27 mouse cellular contexts compared by ENCODE assay signal in genomic region chr4:42868193-42868592, GRCm38 (mm10). TPM values are rescaled to one million over a fixed set of nuclear protein-coding genes. Genes with fewer than 3 reads are reported as not detected.
DNase-seq lines count a peak whose midpoint lies in the region; ATAC-seq lines count a peak whose summit lies in the region.
"Had no signal": no experiment of that assay in that cellular context is flagged by ENCODE, and none has a peak within 500 bp of the region (broad histone marks: within the 10 kb centered on the region; RNA-seq: fewer than 3 reads in every experiment).

No protein-coding gene starts in this region.

- H3K27me3 ChIP-seq in heart, embryonic 10.5 days (ENCODE audit: insufficient read depth, poor library complexity, severe bottlenecking), result peaks cover 18% of the 10 kb centered on the region; the same call in 1 of the 2 replicates
- 0 out of 2 replicates have a peak, but pooled peaks cover 11% of the 10 kb centered on the region for H3K27me3 ChIP-seq in liver, embryonic 12.5 days (replicated peaks)
- H3K27me3 ChIP-seq in liver, embryonic 16.5 days (ENCODE audit: control insufficient read depth, insufficient read depth, low read depth, low read length), result no peaks in the 10 kb centered on the region
- H3K27me3 ChIP-seq in hindbrain, embryonic 11.5 days (ENCODE audit: control insufficient read depth, insufficient read depth, low read length), result no peaks in the 10 kb centered on the region
- H3K27me3 ChIP-seq: embryonic facial prominence, embryonic 12.5 days; forebrain, embryonic 13.5 days; heart, embryonic 15.5 days had no signal

- H3K9me3 ChIP-seq in heart, embryonic 10.5 days, result no peaks in the 10 kb centered on the region
- H3K9me3 ChIP-seq in liver, embryonic 12.5 days (replicated peaks), result no peaks in the 10 kb centered on the region
- H3K9me3 ChIP-seq in liver, embryonic 16.5 days (replicated peaks; ENCODE audit: control insufficient read depth, low read length), result no peaks in the 10 kb centered on the region
- H3K9me3 ChIP-seq in hindbrain, embryonic 11.5 days (ENCODE audit: control insufficient read depth, low read length), result no peaks in the 10 kb centered on the region
- H3K9me3 ChIP-seq: embryonic facial prominence, embryonic 12.5 days; forebrain, embryonic 13.5 days; heart, embryonic 15.5 days; hindbrain, embryonic 10.5 days had no signal

- 0 out of 2 replicates have a peak, but pooled peaks cover 3% of the 10 kb centered on the region for H3K4me1 ChIP-seq in heart, embryonic 10.5 days
- H3K4me1 ChIP-seq in liver, embryonic 12.5 days, result peaks cover 64% of the 10 kb centered on the region
- peaks cover 60% of the 10 kb centered on the region for H3K4me1 ChIP-seq in liver, embryonic 16.5 days (ENCODE audit: control insufficient read depth, low read depth, low read length)
- H3K4me1 ChIP-seq in hindbrain, embryonic 11.5 days (replicated peaks; ENCODE audit: control insufficient read depth, insufficient read depth, low read length), result no peaks in the 10 kb centered on the region
- H3K4me1 ChIP-seq: embryonic facial prominence, embryonic 12.5 days; forebrain, embryonic 13.5 days; heart, embryonic 15.5 days; hindbrain, embryonic 10.5 days had no signal

- ATAC-seq in liver, embryonic 12.5 days, result no peak
- no peak for ATAC-seq in liver, embryonic 16.5 days (ENCODE audit: low read depth)
- ATAC-seq in hindbrain, embryonic 11.5 days (ENCODE audit: low FRiP score), result no peak
- ATAC-seq: forebrain, embryonic 13.5 days; forebrain, postnatal 0 days; hindbrain, embryonic 16.5 days; inflammation-experienced regulatory T-cells, adult 6 months had no signal

- intact Hi-C loops in left cerebral cortex, postnatal 10 days (cut with DNase I), result no loop called here

- 79% methylated on average over 5 of the region's 5 CpGs for WGBS in heart, embryonic 10.5 days
- 78% methylated on average over 5 of the region's 5 CpGs for WGBS in liver, embryonic 12.5 days (ENCODE audit: insufficient replicate concordance)
- 67% methylated on average over 5 of the region's 5 CpGs for WGBS in liver, embryonic 16.5 days (ENCODE audit: insufficient replicate concordance)
- WGBS in hindbrain, embryonic 11.5 days, result 90% methylated on average over 5 of the region's 5 CpGs

- H3K4me2 ChIP-seq in liver, embryonic 12.5 days, result peak overlapping the region; percentile 43
- peak overlapping the region; percentile 51 for H3K4me2 ChIP-seq in liver, embryonic 16.5 days (ENCODE audit: low read depth, low read length)
- H3K4me2 ChIP-seq in hindbrain, embryonic 11.5 days (replicated peaks; ENCODE audit: low read depth, low read length), result no peak overlapping the region
- H3K4me2 ChIP-seq: embryonic facial prominence, embryonic 12.5 days; forebrain, embryonic 13.5 days; heart, embryonic 11.5 days; heart, embryonic 15.5 days had no signal

- no peak for DNase-seq in heart, embryonic 10.5 days (ENCODE audit: low spot score)
- no peak for DNase-seq in heart, postnatal 4 days
- DNase-seq in adipocyte (ENCODE audit: low spot score), result peak; percentile 0
- DNase-seq in cerebellum, adult 9-10 months, result no peak
- no peak for DNase-seq in hindbrain, embryonic 11.5 days (ENCODE audit: low spot score)
- no peak for DNase-seq in left cerebral cortex, postnatal 10 days (ENCODE audit: extremely low spot score in 1 of 2, low spot score in 2 of 2)
- DNase-seq: adrenal gland, postnatal 25 days; cerebellum, adult 2 months; cerebellum, postnatal 14 days; forebrain, postnatal 0 days; gastrocnemius, postnatal 14 days; heart, postnatal 14 days had no signal

- H3K9ac ChIP-seq in liver, embryonic 12.5 days, result peak overlapping the region; percentile 56
- peak overlapping the region; percentile 52; the same call in 1 of the 2 replicates for H3K9ac ChIP-seq in liver, embryonic 16.5 days (ENCODE audit: low read depth, low read length)
- H3K9ac ChIP-seq in hindbrain, embryonic 11.5 days (ENCODE audit: low read depth, low read length), result no peak overlapping the region
- H3K9ac ChIP-seq: embryonic facial prominence, embryonic 12.5 days; forebrain, embryonic 13.5 days; forebrain, postnatal 0 days; heart, embryonic 15.5 days had no signal

- H3K4me3 ChIP-seq in heart, embryonic 10.5 days, result no peak overlapping the region
- H3K4me3 ChIP-seq in liver, embryonic 12.5 days, result no peak overlapping the region
- no peak overlapping the region for H3K4me3 ChIP-seq in liver, embryonic 16.5 days (ENCODE audit: low read depth, low read length)
- no peak overlapping the region for H3K4me3 ChIP-seq in hindbrain, embryonic 11.5 days (ENCODE audit: low read depth, low read length)
- H3K4me3 ChIP-seq: embryonic facial prominence, embryonic 12.5 days; forebrain, embryonic 13.5 days; heart, embryonic 15.5 days; hindbrain, embryonic 10.5 days had no signal

- peak overlapping the region; percentile 62; the same call in 1 of the 2 replicates for H3K27ac ChIP-seq in heart, embryonic 10.5 days
- H3K27ac ChIP-seq in liver, embryonic 12.5 days, result peak overlapping the region; percentile 90
- H3K27ac ChIP-seq in liver, embryonic 16.5 days (ENCODE audit: low read length), result peak overlapping the region; percentile 93
- no peak overlapping the region for H3K27ac ChIP-seq in hindbrain, embryonic 11.5 days (ENCODE audit: low read depth, low read length)
- H3K27ac ChIP-seq: embryonic facial prominence, embryonic 12.5 days; forebrain, embryonic 13.5 days; heart, embryonic 15.5 days; hindbrain, embryonic 10.5 days had no signal

- H3K36me3 ChIP-seq in heart, embryonic 10.5 days, result no peaks in the 10 kb centered on the region
- no peaks in the 10 kb centered on the region for H3K36me3 ChIP-seq in liver, embryonic 12.5 days
- H3K36me3 ChIP-seq in liver, embryonic 16.5 days (ENCODE audit: control insufficient read depth, insufficient read depth), result no peaks in the 10 kb centered on the region
- no peaks in the 10 kb centered on the region for H3K36me3 ChIP-seq in hindbrain, embryonic 11.5 days (ENCODE audit: control insufficient read depth, insufficient read depth, low read length)
- H3K36me3 ChIP-seq: embryonic facial prominence, embryonic 12.5 days; heart, embryonic 15.5 days; hindbrain, embryonic 10.5 days had no signal

RNA-seq across cellular contexts. Expression of gene Fam205c, which starts 5.8 kb away (rescaled TPM):
- 0.16 and 0.24 TPM in 2 replicates for polyA plus RNA-seq in heart, embryonic 10.5 days (2016; fragmentation: Nextera tagmentation; extraction: Ambion mirVana)
- total RNA-seq in heart, postnatal 4 days (2021), result 1 to 10 TPM; 1.3 TPM
- polyA plus RNA-seq in liver, embryonic 12.5 days (2016; fragmentation: Nextera tagmentation; extraction: Ambion mirVana), result 0.24 and 0.33 TPM in 2 replicates
- polyA plus RNA-seq in liver, embryonic 16.5 days (2015; fragmentation: Nextera tagmentation; extraction: Ambion mirVana), result 0.27 and 0.32 TPM in 2 replicates
- polyA plus RNA-seq in hindbrain, embryonic 11.5 days (2014; fragmentation: Nextera tagmentation; extraction: Ambion mirVana), result 0.93 and 1.1 TPM in 2 replicates
- total RNA-seq in left cerebral cortex, postnatal 10 days (2021), result 1 to 10 TPM; 1.2 to 1.4 TPM
- total RNA-seq: adrenal gland, postnatal 25 days; CH12.LX; forebrain, postnatal 0 days; granulocyte monocyte progenitor cell, adult 5-6 weeks had no signal
- polyA plus RNA-seq: cortical plate, adult 2 months; inflammation-experienced regulatory T-cells, adult 6 months had no signal

RNA-seq across cellular contexts. Expression of gene Gm12394, which starts 11.6 kb away (rescaled TPM):
- 0.09 and 0.19 TPM in 2 replicates for polyA plus RNA-seq in heart, embryonic 10.5 days (2016; fragmentation: Nextera tagmentation; extraction: Ambion mirVana)
- not detected for total RNA-seq in heart, postnatal 4 days (2021)
- 0.05 and 0.07 TPM in 2 replicates for polyA plus RNA-seq in liver, embryonic 12.5 days (2016; fragmentation: Nextera tagmentation; extraction: Ambion mirVana)
- polyA plus RNA-seq in liver, embryonic 16.5 days (2015; fragmentation: Nextera tagmentation; extraction: Ambion mirVana), result not detected in 2 replicates
- polyA plus RNA-seq in hindbrain, embryonic 11.5 days (2014; fragmentation: Nextera tagmentation; extraction: Ambion mirVana), result 0.70 and 0.71 TPM in 2 replicates
- total RNA-seq in left cerebral cortex, postnatal 10 days (2021), result 1 to 10 TPM; 2.4 to 2.5 TPM
- total RNA-seq: CH12.LX; forebrain, postnatal 0 days; gastrocnemius, postnatal 14 days; granulocyte monocyte progenitor cell, adult 5-6 weeks; heart, postnatal 14 days had no signal
- polyA plus RNA-seq: heart, embryonic 11.5 days; hindbrain, embryonic 10.5 days; inflammation-experienced regulatory T-cells, adult 6 months had no signal

RNA-seq across cellular contexts. Expression of gene Fam205a1, which starts 14.5 kb away (rescaled TPM):
- 0.04 TPM in 2 replicates for polyA plus RNA-seq in heart, embryonic 10.5 days (2016; fragmentation: Nextera tagmentation; extraction: Ambion mirVana)
- total RNA-seq in heart, postnatal 4 days (2021), result not detected
- polyA plus RNA-seq in liver, embryonic 12.5 days (2016; fragmentation: Nextera tagmentation; extraction: Ambion mirVana), result 0.15 and 0.18 TPM in 2 replicates
- polyA plus RNA-seq in liver, embryonic 16.5 days (2015; fragmentation: Nextera tagmentation; extraction: Ambion mirVana), result 0.11 and 0.12 TPM in 2 replicates
- polyA plus RNA-seq in hindbrain, embryonic 11.5 days (2014; fragmentation: Nextera tagmentation; extraction: Ambion mirVana), result 0.06 TPM in 1 of 2 replicates, not detected in the other
- under 1 TPM in 1 of 2 experiments, not detected in 1; 0.34 TPM for total RNA-seq in left cerebral cortex, postnatal 10 days (2021)
- total RNA-seq: adrenal gland, adult 18-20 months; adrenal gland, postnatal 25 days; CH12.LX; forebrain, postnatal 0 days; gastrocnemius, adult 18-20 months; gastrocnemius, postnatal 14 days; granulocyte monocyte progenitor cell, adult 5-6 weeks; heart, postnatal 14 days had no signal
- polyA plus RNA-seq: forebrain, embryonic 13.5 days; heart, embryonic 11.5 days; heart, embryonic 15.5 days; hindbrain, embryonic 10.5 days; inflammation-experienced regulatory T-cells, adult 6 months; intestine, postnatal 0 days had no signal

RNA-seq across cellular contexts. Expression of gene Phf24, which starts 48.3 kb away (rescaled TPM):
- 1.5 and 2.8 TPM in 2 replicates for polyA plus RNA-seq in heart, embryonic 10.5 days (2016; fragmentation: Nextera tagmentation; extraction: Ambion mirVana)
- 10 to 100 TPM; 15.2 to 23.1 TPM for total RNA-seq in heart, postnatal 4 days (2021)
- 0.18 and 0.26 TPM in 2 replicates for polyA plus RNA-seq in liver, embryonic 12.5 days (2016; fragmentation: Nextera tagmentation; extraction: Ambion mirVana)
- 0.05 and 0.06 TPM in 2 replicates for polyA plus RNA-seq in liver, embryonic 16.5 days (2015; fragmentation: Nextera tagmentation; extraction: Ambion mirVana)
- polyA plus RNA-seq in hindbrain, embryonic 11.5 days (2014; fragmentation: Nextera tagmentation; extraction: Ambion mirVana), result 3.0 and 4.4 TPM in 2 replicates
- 100 to 1,000 TPM; 283 to 300 TPM for total RNA-seq in left cerebral cortex, postnatal 10 days (2021)
- total RNA-seq: CH12.LX had no signal
- polyA plus RNA-seq: inflammation-experienced regulatory T-cells, adult 6 months had no signal
